Mouse (Mus musculus) right cerebral cortex, postnatal 10 days (tissue): ENCODE results near the gene Ostf1.

Source experiments
- DNase-seq, 2 experiments: peaks; one replicate each; pipeline ENCODE4 v3.0.0; 2021; ENCODE audit warnings: low spot score in 2 of 2

Gene Ostf1

GRCm38 (mm10) chr19:18644084-18644483 lies 12.5 kb upstream of the Ostf1 start:
- DNase-seq, result no peak

GRCm38 (mm10) chr19:18643411-18643810 lies 11.8 kb upstream of the Ostf1 start:
- DNase-seq, result no peak

- DNase-seq, result no peak
These were observed 9.4 kb upstream of the Ostf1 start for GRCm38 (mm10) chr19:18641001-18641400.

GRCm38 (mm10) chr19:18639552-18639951 lies 7.9 kb upstream of the Ostf1 start:
- DNase-seq, result no peak

GRCm38 (mm10) chr19:18638949-18639348 lies 7.3 kb upstream of the Ostf1 start:
- DNase-seq, result no peak

GRCm38 (mm10) chr19:18637954-18638353 lies 6.3 kb upstream of the Ostf1 start:
- no peak for DNase-seq

- no peak for DNase-seq
These were observed 885 bp upstream of the Ostf1 start for GRCm38 (mm10) chr19:18632231-18633185.

GRCm38 (mm10) chr19:18631161-18631643 lies 421 bp downstream of the Ostf1 start:
- peak; percentile 48 to 58 for DNase-seq

GRCm38 (mm10) chr19:18630221-18631119 lies 1.2 kb downstream of the Ostf1 start:
- DNase-seq, result no peak

- DNase-seq, result peak in 1 of 2 experiments; percentile 28
These were observed 2.0 kb downstream of the Ostf1 start for GRCm38 (mm10) chr19:18629589-18629988.

GRCm38 (mm10) chr19:18623894-18624293 lies 7.7 kb downstream of the Ostf1 start:
- DNase-seq, result no peak

GRCm38 (mm10) chr19:18619691-18620090 lies 11.9 kb downstream of the Ostf1 start:
- DNase-seq, result no peak

GRCm38 (mm10) chr19:18619060-18619459 lies 12.6 kb downstream of the Ostf1 start:
- DNase-seq, result no peak

GRCm38 (mm10) chr19:18617504-18617903 lies 14.1 kb downstream of the Ostf1 start:
- DNase-seq, result no peak

GRCm38 (mm10) chr19:18615680-18616240 lies 15.9 kb downstream of the Ostf1 start:
- peak in 1 of 2 experiments; percentile 26 for DNase-seq

GRCm38 (mm10) chr19:18614337-18614736 lies 17.3 kb downstream of the Ostf1 start:
- DNase-seq, result no peak

GRCm38 (mm10) chr19:18608975-18609374 lies 22.6 kb downstream of the Ostf1 start:
- DNase-seq, result no peak

- no peak for DNase-seq
These were observed 23.7 kb downstream of the Ostf1 start for GRCm38 (mm10) chr19:18607907-18608306.

GRCm38 (mm10) chr19:18603011-18603410 lies 28.6 kb downstream of the Ostf1 start:
- DNase-seq, result no peak

GRCm38 (mm10) chr19:18600611-18601010 lies 31.0 kb downstream of the Ostf1 start:
- DNase-seq, result no peak

GRCm38 (mm10) chr19:18599650-18600049 lies 32.0 kb downstream of the Ostf1 start:
- no peak for DNase-seq

- DNase-seq, result no peak
These were observed 32.6 kb downstream of the Ostf1 start for GRCm38 (mm10) chr19:18599051-18599450.
